Mouse (Mus musculus): Measurements from ENCODE around the gene Wdr70.

DNA sequence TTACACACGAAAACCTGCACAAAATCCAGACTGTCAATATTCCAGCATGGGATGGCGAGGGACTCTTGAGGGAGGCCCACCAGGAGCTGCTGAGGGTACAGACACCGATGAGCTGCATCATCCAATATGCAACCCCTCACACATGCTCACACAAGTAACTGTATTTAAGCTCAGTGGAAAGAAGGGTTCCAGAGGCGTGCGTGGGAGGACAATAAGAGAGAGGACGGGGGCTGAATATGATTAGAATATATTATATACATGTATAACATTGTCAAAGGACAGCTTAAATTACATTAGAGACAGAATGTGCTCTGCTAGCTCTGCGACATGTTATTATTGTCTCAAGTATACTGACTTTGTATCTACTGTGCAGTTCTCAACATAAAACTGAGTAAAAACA lies 87.6 kb downstream of the Wdr70 start:
- TF ChIP-seq CTCF (IDR thresholded peaks at IDR 0.05; ENCODE audit: insufficient read depth, low read depth, low read length) (no peak), POLR2A (IDR thresholded peaks at IDR 0.05; ENCODE audit: insufficient read depth, low read depth, low read length) (no peak)

All from olfactory bulb, adult 2 months (tissue).